Mouse (Mus musculus): Measurements from ENCODE around the gene Pln.

DNA sequence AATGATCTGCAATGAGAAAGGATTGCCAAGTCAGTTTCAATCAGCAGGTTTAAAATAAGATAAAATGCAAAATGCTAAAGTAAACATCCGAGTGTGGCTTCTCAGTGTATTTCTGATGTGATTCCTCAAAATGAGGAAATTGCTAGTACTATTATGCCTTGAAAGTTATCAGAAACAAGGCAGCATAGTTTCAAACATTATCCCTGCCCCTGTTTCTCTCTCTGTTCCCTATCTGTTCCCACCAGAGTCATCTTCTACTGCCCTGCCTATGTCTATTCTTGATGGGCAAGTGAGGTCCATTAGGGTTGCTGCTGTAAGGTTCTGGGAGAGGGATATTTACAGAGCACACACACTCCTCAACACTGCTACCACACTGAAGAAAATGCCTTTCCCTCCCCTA, 11.8 kb downstream of the Pln start:
- TF ChIP-seq CTCF (IDR thresholded peaks at IDR 0.05; ENCODE audit: borderline replicate concordance, insufficient read depth, low read depth, low read length) (no peak), POLR2A (IDR thresholded peaks at IDR 0.05; ENCODE audit: borderline replicate concordance, insufficient read depth, low read length) (no peak)

All from cerebellum, adult 2 months (tissue).